Mouse (Mus musculus): ENCODE measurements around the gene Dgke. TPM values are rescaled to one million over a fixed set of nuclear protein-coding genes. Genes with fewer than 3 reads are reported as not detected.
"Not testable (repeated sequence)": the region's sequence is repeated elsewhere in the genome, so short reads cannot be mapped to it uniquely, and the experiment has no call there.

The Dgke gene
- polyA plus RNA-seq, 1 experiment from 2014 or later, result 5.5 TPM

DNA sequence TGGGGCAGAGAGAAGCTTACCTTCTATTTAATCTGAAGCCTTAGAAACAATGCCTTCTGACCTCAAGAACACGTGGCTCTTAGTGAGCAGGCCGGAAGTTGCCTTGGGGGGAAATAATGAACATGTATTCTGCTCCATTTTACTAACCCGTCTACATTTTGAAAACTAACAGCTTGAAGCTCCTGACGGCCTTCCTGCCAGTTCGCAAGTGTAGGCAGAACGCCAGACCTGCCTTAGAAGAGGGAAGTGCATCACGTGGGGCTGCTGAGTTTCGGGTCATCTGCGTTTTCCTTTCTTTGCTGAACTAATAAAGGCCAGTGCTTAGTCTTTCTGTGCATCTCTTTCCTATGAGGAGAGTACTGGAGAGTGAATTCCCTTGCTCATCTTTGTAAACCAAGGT lies 26.1 kb upstream of the Dgke start:
- no peaks in the 10 kb centered on the region for H3K4me1 ChIP-seq (replicated peaks)

DNA sequence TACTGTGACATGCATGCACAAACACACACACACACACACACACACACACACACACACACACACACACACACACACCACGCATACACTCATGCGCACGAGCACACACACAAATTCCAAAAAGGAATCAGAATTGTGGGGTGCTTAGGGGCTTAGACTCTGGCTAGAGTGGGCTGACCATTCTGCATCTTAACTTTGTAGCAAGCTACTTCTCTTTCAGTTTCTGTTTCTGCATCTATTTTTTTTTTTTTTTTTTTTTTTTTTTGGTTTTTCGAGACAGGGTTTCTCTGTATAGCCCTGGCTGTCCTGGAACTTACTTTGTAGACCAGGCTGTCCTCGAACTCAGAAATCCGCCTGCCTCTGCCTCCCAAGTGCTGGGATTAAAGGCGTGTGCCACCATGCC lies 23.7 kb upstream of the Dgke start:
- H3K36me3 ChIP-seq; H3K9me3 ChIP-seq; H3K4me1 ChIP-seq (replicated peaks); H3K9ac ChIP-seq (replicated peaks); H3K27me3 ChIP-seq; H3K4me2 ChIP-seq; H3K27ac ChIP-seq; H3K4me3 ChIP-seq (replicated peaks); ATAC-seq (ENCODE audit: insufficient number of reproducible peaks, insufficient read depth, low FRiP score, low TSS enrichment, low read depth): not testable (repeated sequence)
- WGBS, result 89% methylated on average over 6 of the region's 7 CpGs

More for the DNA sequence above, 26.1 kb upstream of the Dgke start:
- Histone ChIP-seq H3K9me3 (peaks cover 6% of the 10 kb centered on the region; the same call in 1 of the 2 replicates), H3K4me2 (no peak overlapping the region), H3K4me3 (replicated peaks) (no peak overlapping the region), H3K27me3 (no peaks in the 10 kb centered on the region), H3K27ac (no peak overlapping the region), H3K9ac (replicated peaks) (no peak overlapping the region), H3K36me3 (no peaks in the 10 kb centered on the region)
- WGBS, result 80% methylated on average over 9 of the region's 9 CpGs
- ATAC-seq (ENCODE audit: insufficient number of reproducible peaks, insufficient read depth, low FRiP score, low TSS enrichment, low read depth), result no peak

DNA sequence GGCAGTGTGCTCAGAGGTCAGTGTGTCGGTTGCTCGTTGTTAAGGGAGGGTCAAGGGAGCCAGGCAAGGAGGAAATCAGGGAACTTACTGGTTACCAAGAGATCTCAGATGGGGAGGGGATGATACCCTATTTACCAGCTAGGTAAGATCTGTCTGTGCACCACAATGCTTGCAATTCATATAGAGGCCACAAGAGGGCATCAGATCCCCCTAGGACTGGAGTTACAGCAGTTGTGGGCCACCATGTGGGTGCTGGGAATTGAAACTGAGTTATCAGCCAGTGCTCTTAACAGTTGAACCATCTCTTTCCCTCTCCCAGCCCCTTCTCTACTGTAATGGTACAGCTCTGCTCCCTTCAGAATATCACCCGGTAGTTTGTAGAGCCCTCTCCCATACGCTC lies 22.1 kb upstream of the Dgke start:
- Histone ChIP-seq H3K36me3 (no peaks in the 10 kb centered on the region), H3K4me3 (replicated peaks) (no peak overlapping the region), H3K4me1 (replicated peaks) (no peaks in the 10 kb centered on the region), H3K27ac (no peak overlapping the region), H3K9me3 (peaks cover 6% of the 10 kb centered on the region; the same call in 1 of the 2 replicates), H3K4me2 (no peak overlapping the region), H3K27me3 (no peaks in the 10 kb centered on the region), H3K9ac (replicated peaks) (no peak overlapping the region)
- WGBS, result 85% methylated on average over 4 of the region's 4 CpGs
- no peak for ATAC-seq (ENCODE audit: insufficient number of reproducible peaks, insufficient read depth, low FRiP score, low TSS enrichment, low read depth)

DNA sequence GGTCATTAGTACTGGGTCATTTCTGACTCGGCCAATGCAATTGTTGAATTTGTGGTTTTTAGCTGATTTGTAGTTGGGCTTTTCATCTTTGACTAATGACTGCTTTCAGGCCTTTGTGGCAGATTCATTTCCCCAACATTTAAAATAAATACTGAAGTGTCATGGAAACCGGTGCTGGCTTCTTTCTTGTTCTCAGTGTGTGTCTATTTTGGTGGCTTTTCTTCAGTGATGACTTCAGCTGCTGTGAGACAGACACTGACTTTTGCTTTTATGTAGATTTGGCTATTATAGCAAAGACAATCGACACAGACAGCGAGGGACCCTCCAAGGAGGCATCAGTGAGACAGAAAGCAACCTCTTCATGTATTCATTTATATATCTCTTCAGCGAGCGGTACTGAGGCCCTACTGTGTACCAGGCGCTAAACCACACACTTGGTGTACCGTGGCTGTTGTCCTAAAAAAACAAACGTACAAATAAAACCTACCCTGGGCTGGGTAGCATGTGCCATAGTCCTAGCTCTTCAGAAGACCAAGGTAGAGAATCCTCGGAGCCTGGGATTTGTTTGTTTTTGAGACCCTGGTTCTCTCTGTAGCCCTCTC lies 19.7 kb upstream of the Dgke start:
- Histone ChIP-seq H3K4me2 (no peak overlapping the region), H3K27me3 (no peaks in the 10 kb centered on the region), H3K9ac (replicated peaks) (no peak overlapping the region), H3K36me3 (no peaks in the 10 kb centered on the region), H3K4me3 (replicated peaks) (no peak overlapping the region), H3K27ac (no peak overlapping the region), H3K4me1 (replicated peaks) (no peaks in the 10 kb centered on the region), H3K9me3 (peaks cover 6% of the 10 kb centered on the region; the same call in 1 of the 2 replicates)
- 83% methylated on average over 10 of the region's 10 CpGs for WGBS
- no peak for ATAC-seq (ENCODE audit: insufficient number of reproducible peaks, insufficient read depth, low FRiP score, low TSS enrichment, low read depth)

DNA sequence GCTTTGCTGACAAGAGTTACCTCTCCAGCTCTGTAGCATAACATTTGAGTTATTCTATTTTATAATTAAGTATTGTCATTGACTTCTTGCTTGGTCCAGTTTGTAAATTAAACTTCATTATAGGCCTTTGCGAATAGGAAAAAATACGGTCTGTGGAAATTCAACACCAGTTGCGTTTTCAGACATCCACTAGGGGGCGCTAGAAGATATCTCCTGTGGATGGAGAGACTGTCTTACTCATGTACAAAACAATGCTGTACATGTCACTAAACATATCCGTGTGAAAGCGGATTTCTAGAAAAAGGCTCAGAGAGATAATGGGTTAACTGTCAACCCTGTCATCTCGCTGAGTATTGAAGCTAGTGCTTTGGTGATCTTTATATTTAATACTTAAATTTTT lies 18.0 kb upstream of the Dgke start:
- WGBS, result 41% methylated on average over 7 of the region's 7 CpGs
- Histone ChIP-seq H3K9ac (replicated peaks) (no peak overlapping the region), H3K4me3 (replicated peaks) (no peak overlapping the region), H3K36me3 (no peaks in the 10 kb centered on the region), H3K4me1 (replicated peaks) (no peaks in the 10 kb centered on the region), H3K27me3 (no peaks in the 10 kb centered on the region), H3K9me3 (peaks cover 6% of the 10 kb centered on the region; the same call in 1 of the 2 replicates), H3K4me2 (no peak overlapping the region), H3K27ac (no peak overlapping the region)
- no peak for ATAC-seq (ENCODE audit: insufficient number of reproducible peaks, insufficient read depth, low FRiP score, low TSS enrichment, low read depth)

DNA sequence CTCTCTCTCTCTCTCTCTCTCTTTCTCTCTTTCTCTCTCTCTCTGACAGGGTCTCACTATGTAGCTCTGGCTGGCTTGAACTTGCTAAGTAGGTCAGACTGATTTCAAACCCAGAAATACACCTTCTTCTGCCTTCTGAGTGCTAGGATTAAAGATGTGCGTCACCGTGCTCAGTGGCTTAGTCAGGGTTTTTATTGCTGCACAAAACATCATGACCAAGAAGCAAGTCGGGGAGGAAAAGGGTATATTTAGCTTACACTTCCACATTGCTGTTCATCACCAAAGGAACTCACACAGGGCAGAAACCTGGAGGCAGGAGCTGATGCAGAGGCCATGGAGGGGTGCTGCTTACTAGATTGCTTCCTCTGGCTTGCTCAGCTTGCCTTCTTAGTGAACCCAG lies 16.0 kb upstream of the Dgke start:
- not testable (repeated sequence) for H3K36me3 ChIP-seq; ATAC-seq (ENCODE audit: insufficient number of reproducible peaks, insufficient read depth, low FRiP score, low TSS enrichment, low read depth)

DNA sequence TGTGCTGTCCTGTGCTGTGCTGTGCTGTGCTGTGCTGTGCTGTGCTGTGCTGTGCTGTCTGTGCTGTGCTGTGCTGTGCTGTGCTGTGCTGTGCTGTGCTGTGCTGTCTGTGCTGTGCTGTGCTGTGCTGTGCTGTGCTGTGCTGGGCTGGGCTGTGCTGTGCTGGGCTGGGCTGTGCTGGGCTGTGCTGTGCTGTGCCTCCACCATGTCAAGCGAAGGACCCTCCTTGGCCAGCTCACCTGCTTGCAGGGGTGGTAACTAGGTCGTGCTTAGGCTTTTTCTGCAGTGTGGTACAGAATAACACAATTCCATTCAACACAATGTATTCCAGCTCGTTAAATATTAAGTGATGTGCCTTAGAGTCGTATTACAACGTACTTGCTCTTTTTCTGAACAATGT lies 15.3 kb upstream of the Dgke start:
- H3K4me1 ChIP-seq (replicated peaks); H3K9ac ChIP-seq (replicated peaks); H3K4me3 ChIP-seq (replicated peaks); H3K4me2 ChIP-seq; H3K27ac ChIP-seq; H3K36me3 ChIP-seq; H3K9me3 ChIP-seq; H3K27me3 ChIP-seq; ATAC-seq (ENCODE audit: insufficient number of reproducible peaks, insufficient read depth, low FRiP score, low TSS enrichment, low read depth): not testable (repeated sequence)
- WGBS, result 60% methylated on average over 5 of the region's 5 CpGs

More for the DNA sequence above, 16.0 kb upstream of the Dgke start:
- not testable (repeated sequence) for H3K4me2 ChIP-seq; H3K4me1 ChIP-seq (replicated peaks); H3K27ac ChIP-seq; H3K9me3 ChIP-seq; H3K9ac ChIP-seq (replicated peaks); H3K4me3 ChIP-seq (replicated peaks); H3K27me3 ChIP-seq
- 83% methylated on average over 3 of the region's 3 CpGs for WGBS

DNA sequence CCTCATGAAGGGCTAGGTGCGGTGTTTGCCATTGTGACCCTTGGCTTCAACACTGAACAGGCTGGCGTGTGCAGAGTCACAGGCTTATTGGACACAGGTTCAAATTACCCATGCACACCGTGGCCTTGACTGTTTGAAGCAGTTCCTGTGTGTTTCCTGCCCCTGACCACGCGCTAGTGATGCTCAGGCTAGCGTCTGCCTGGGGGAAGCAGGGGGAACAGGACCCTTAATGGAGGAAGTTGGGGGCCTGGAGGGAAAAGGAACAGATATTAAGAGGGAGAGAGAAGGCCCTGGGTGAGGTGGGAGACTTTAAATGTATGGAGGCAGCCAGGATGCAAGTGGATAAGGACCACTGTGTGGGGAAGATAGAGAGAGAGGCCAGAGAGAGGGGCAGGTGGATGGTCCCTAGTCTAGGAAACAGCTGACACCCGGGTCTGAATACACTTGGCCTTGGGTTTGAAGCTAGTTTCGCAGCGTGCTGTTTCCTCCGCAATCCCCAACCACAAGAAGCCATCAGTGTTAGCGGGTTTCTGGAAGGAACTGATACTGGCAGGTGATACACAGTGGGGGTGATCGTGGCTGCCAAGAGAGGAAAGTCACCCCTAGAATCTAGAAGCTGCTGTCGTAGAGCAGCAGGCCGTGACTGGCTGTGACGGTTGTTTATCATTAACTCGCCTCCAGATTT lies 12.5 kb upstream of the Dgke start:
- Histone ChIP-seq H3K27ac (no peak overlapping the region), H3K36me3 (no peaks in the 10 kb centered on the region), H3K27me3 (no peaks in the 10 kb centered on the region), H3K4me2 (no peak overlapping the region), H3K4me1 (replicated peaks) (peaks cover 6% of the 10 kb centered on the region; the same call in 1 of the 2 replicates), H3K4me3 (replicated peaks) (no peak overlapping the region), H3K9me3 (no peaks in the 10 kb centered on the region), H3K9ac (replicated peaks) (no peak overlapping the region)
- no peak for ATAC-seq (ENCODE audit: insufficient number of reproducible peaks, insufficient read depth, low FRiP score, low TSS enrichment, low read depth)
- WGBS, result 83% methylated on average over 16 of the region's 16 CpGs

DNA sequence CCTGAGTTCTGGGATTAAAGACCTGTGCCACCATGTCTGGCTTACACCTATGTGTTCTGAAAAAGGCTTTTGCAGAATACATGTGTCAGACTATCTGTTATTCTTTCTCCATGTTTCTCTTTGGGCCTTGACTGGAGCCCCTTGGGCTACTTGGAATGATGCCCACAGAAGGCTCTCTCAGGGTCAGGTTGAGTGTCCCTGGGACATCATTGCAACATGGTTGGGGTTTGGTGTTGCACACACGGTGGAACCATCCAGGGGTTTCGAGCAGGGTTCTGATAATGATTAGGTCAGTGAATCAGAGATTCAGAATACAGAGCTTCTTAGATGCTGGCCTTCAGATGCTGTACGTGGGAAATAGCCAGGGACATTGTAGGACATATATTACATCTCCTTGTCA lies 11.7 kb upstream of the Dgke start:
- no peak overlapping the region for H3K27ac ChIP-seq
- WGBS, result 91% methylated on average over 3 of the region's 3 CpGs

DNA sequence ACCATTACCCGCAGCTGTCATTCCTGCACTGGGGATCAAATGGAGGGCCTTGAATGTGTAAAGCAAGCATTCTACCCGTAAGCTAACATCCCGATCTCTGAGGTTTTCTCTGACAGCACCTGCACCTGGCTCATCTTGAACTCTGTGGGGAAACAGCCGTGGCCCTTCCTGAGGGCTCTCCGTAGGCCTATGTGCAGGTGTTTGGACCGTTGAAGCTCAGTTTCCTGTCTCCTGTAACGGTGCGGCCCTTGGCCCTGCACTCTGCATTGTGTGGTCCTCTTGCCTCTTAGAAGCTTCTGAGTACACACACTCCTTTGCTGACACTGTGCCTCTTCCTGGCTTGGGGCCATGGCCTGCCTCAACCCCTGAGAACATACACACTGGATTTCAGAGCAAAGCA lies 11.0 kb upstream of the Dgke start:
- Histone ChIP-seq H3K9ac (replicated peaks) (no peak overlapping the region), H3K9me3 (no peaks in the 10 kb centered on the region), H3K4me2 (no peak overlapping the region), H3K36me3 (no peaks in the 10 kb centered on the region), H3K27ac (no peak overlapping the region), H3K4me1 (replicated peaks) (peaks cover 6% of the 10 kb centered on the region; the same call in 1 of the 2 replicates), H3K27me3 (no peaks in the 10 kb centered on the region), H3K4me3 (replicated peaks) (no peak overlapping the region)
- no peak for ATAC-seq (ENCODE audit: insufficient number of reproducible peaks, insufficient read depth, low FRiP score, low TSS enrichment, low read depth)
- 89% methylated on average over 8 of the region's 8 CpGs for WGBS

More for the DNA sequence above, 11.7 kb upstream of the Dgke start:
- Histone ChIP-seq H3K36me3 (no peaks in the 10 kb centered on the region), H3K4me1 (replicated peaks) (peaks cover 6% of the 10 kb centered on the region; the same call in 1 of the 2 replicates), H3K4me2 (no peak overlapping the region), H3K27me3 (no peaks in the 10 kb centered on the region), H3K4me3 (replicated peaks) (no peak overlapping the region), H3K9me3 (no peaks in the 10 kb centered on the region), H3K9ac (replicated peaks) (no peak overlapping the region)
- ATAC-seq (ENCODE audit: insufficient number of reproducible peaks, insufficient read depth, low FRiP score, low TSS enrichment, low read depth), result no peak

DNA sequence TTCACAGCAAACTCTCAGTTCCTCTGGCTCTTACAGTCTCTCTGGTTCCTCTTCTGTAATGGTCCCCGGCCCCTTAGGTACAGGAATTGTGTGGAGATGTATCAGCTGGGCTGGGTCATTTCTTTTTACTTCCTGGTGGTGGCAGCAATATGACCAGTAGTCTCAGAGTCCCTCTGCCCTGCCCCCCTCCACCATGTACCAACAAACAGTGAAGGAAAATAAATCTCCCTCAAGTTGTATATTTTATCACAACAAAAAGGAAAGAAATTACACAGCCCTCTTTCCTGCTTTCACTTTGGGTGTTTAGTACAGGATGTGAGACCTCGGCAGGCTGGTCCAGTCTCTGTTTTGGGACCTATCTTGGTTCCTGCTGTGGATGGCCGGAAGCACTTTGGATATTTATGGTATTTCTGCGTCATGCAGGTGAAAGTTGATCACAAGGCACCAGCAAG lies 9.7 kb upstream of the Dgke start:
- Histone ChIP-seq H3K4me2 (no peak overlapping the region), H3K9me3 (no peaks in the 10 kb centered on the region), H3K4me3 (replicated peaks) (no peak overlapping the region), H3K9ac (replicated peaks) (no peak overlapping the region), H3K27me3 (no peaks in the 10 kb centered on the region), H3K36me3 (no peaks in the 10 kb centered on the region), H3K27ac (no peak overlapping the region), H3K4me1 (replicated peaks) (peaks cover 6% of the 10 kb centered on the region; the same call in 1 of the 2 replicates)
- ATAC-seq (ENCODE audit: insufficient number of reproducible peaks, insufficient read depth, low FRiP score, low TSS enrichment, low read depth), result no peak
- WGBS, result 68% methylated on average over 4 of the region's 4 CpGs

All from limb, embryonic 12.5 days (tissue).